Mouse (Mus musculus): ENCODE data around the gene 3830406C13Rik. TPM values are rescaled to one million over a fixed set of nuclear protein-coding genes. Genes with fewer than 3 reads are reported as not detected.
A peak's percentile ranks its signal among the peaks of the same experiment; 100 is the strongest.
"Not testable (repeated sequence)": the region's sequence is repeated elsewhere in the genome, so short reads cannot be mapped to it uniquely, and the experiment has no call there.

Gene 3830406C13Rik
- polyA plus RNA-seq (2012; rRNA removed): 10.5 and 13.5 TPM in 2 replicates

- Histone ChIP-seq H3K36me3 (ENCODE audit: control insufficient read depth, insufficient read depth, low read length) (peaks cover 3% of the 10 kb centered on the region; the same call in 1 of the 2 replicates), H3K27ac (ENCODE audit: insufficient read depth, low read depth, low read length) (peak within 1 kb of the TSS; percentile 76), H3K4me3 (ENCODE audit: insufficient read depth, low read depth, low read length) (peak within 1 kb of the TSS; percentile 91), H3K4me1 (ENCODE audit: control insufficient read depth, insufficient read depth, low read length) (no peaks in the 10 kb centered on the region), H3K27me3 (replicated peaks; ENCODE audit: control insufficient read depth, insufficient read depth, low read length) (no peaks in the 10 kb centered on the region)
- WGBS: under 1% methylated on average over 48 of the region's 48 CpGs
- peak; percentile 90 for DNase-seq
- peak; percentile 87 for TF ChIP-seq POLR2A (IDR thresholded peaks at IDR 0.05; ENCODE audit: low read depth, low read length)
- no peak for TF ChIP-seq CTCF (conservative IDR thresholded peaks at IDR 0.05; ENCODE audit: insufficient read depth, insufficient read length, low read depth, low read length)
Observed at GRCm38 (mm10) chr14:12284141-12284912, at the start of gene 3830406C13Rik. 3830406C13Rik (plus strand) TSS chr14:12284173.

DNA sequence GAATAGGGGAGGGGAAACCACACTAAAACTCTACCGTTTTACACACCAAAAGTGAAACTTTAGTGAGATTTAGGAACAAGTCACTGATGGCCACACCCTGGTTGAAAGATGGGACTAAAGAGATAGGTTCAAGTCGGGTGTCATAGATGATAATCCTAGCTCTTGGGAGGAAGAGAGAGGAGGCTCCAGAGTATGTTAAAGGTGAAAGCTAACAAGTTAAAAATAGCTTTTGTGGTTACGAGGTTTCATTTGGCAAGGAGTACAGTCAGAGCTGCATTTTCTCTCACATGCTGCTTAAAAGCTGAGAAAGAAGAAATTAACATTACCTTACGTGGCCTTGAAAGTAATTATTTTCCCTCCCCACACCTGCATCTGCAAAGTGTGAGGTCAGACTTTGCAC, 40.2 kb upstream of the 3830406C13Rik start:
- no peaks in the 10 kb centered on the region for H3K4me1 ChIP-seq (ENCODE audit: control insufficient read depth, insufficient read depth, low read length)
- no peaks in the 10 kb centered on the region for H3K27me3 ChIP-seq (replicated peaks; ENCODE audit: control insufficient read depth, insufficient read depth, low read length)
- H3K27ac ChIP-seq (ENCODE audit: insufficient read depth, low read depth, low read length): no peak overlapping the region
- H3K4me3 ChIP-seq (ENCODE audit: insufficient read depth, low read depth, low read length): no peak overlapping the region
- no peaks in the 10 kb centered on the region; the same call in 1 of the 2 replicates for H3K36me3 ChIP-seq (ENCODE audit: control insufficient read depth, insufficient read depth, low read length)
- 65% methylated on average over 4 of the region's 4 CpGs for WGBS
- TF ChIP-seq CTCF (conservative IDR thresholded peaks at IDR 0.05; ENCODE audit: insufficient read depth, insufficient read length, low read depth, low read length): no peak
- no peak for TF ChIP-seq POLR2A (IDR thresholded peaks at IDR 0.05; ENCODE audit: low read depth, low read length)
- no peak for DNase-seq

DNA sequence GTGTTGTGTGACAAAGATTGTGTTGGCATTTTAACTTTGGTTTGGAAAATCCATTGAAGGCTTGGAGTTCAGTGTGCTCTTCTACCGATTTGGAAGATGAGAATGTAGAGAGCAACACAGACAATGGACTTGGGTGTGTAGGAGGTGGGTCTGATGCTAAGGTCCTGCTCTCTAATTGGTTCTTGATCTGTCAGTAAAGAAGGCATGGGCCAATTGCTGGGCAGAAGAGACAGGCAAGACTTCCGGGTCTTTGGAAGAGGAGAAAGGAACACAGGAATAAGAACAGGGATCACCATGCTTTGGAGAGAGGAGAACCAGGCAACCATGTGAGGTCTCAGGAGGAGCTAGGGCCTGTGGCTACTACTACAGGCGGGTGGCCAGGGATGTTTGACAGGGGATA, 7.9 kb upstream of the 3830406C13Rik start:
- Histone ChIP-seq H3K27ac (ENCODE audit: insufficient read depth, low read depth, low read length) (no peak overlapping the region), H3K27me3 (replicated peaks; ENCODE audit: control insufficient read depth, insufficient read depth, low read length) (no peaks in the 10 kb centered on the region), H3K4me1 (ENCODE audit: control insufficient read depth, insufficient read depth, low read length) (no peaks in the 10 kb centered on the region), H3K4me3 (ENCODE audit: insufficient read depth, low read depth, low read length) (no peak overlapping the region), H3K36me3 (ENCODE audit: control insufficient read depth, insufficient read depth, low read length) (no peaks in the 10 kb centered on the region)
- no peak for TF ChIP-seq CTCF (conservative IDR thresholded peaks at IDR 0.05; ENCODE audit: insufficient read depth, insufficient read length, low read depth, low read length)
- no peak for TF ChIP-seq POLR2A (IDR thresholded peaks at IDR 0.05; ENCODE audit: low read depth, low read length)
- no peak for DNase-seq
- 79% methylated on average over 3 of the region's 3 CpGs for WGBS

GRCm38 (mm10) chr14:12283641-12284040, 332 bp upstream of the 3830406C13Rik start, which contains the start of gene Gm49355:
Gm49355 (plus strand) TSS chr14:12283976.
- Histone ChIP-seq H3K4me3 (ENCODE audit: insufficient read depth, low read depth, low read length) (peak within 1 kb of the TSS; percentile 91), H3K4me1 (ENCODE audit: control insufficient read depth, insufficient read depth, low read length) (no peaks in the 10 kb centered on the region), H3K27me3 (replicated peaks; ENCODE audit: control insufficient read depth, insufficient read depth, low read length) (no peaks in the 10 kb centered on the region), H3K27ac (ENCODE audit: insufficient read depth, low read depth, low read length) (peak within 1 kb of the TSS; percentile 76), H3K36me3 (ENCODE audit: control insufficient read depth, insufficient read depth, low read length) (peaks cover 3% of the 10 kb centered on the region; the same call in 1 of the 2 replicates)
- TF ChIP-seq CTCF (conservative IDR thresholded peaks at IDR 0.05; ENCODE audit: insufficient read depth, insufficient read length, low read depth, low read length): no peak
- 77% methylated on average over 6 of the region's 6 CpGs for WGBS
- no peak for DNase-seq

- not testable (repeated sequence) for H3K4me3 ChIP-seq (ENCODE audit: insufficient read depth, low read depth, low read length); H3K27me3 ChIP-seq (replicated peaks; ENCODE audit: control insufficient read depth, insufficient read depth, low read length); H3K36me3 ChIP-seq (ENCODE audit: control insufficient read depth, insufficient read depth, low read length); H3K4me1 ChIP-seq (ENCODE audit: control insufficient read depth, insufficient read depth, low read length); DNase-seq; H3K27ac ChIP-seq (ENCODE audit: insufficient read depth, low read depth, low read length)
Observed at GRCm38 (mm10) chr14:12289747-12290146, 5.8 kb downstream of the 3830406C13Rik start.

DNA sequence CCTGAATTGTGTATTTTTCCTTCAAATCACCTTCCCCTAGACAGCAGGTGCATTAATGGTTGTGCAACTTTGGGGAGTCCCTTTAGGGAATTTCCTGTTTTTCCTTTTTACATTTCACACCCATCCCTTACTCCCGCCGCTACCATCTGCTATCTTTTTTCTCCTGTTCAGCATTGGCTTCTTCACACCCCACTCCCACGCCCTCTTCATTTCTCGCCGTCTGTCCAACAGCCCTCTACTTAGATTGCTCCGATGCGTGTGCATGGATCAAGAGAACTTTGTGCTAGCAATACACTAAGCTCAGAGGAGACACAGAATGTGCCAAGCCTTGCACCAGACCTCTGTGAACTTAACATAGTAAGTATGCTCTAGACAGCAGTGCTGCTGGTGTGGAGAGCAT, 12.4 kb downstream of the 3830406C13Rik start:
- TF ChIP-seq POLR2A (IDR thresholded peaks at IDR 0.05; ENCODE audit: low read depth, low read length): no peak
- TF ChIP-seq CTCF (conservative IDR thresholded peaks at IDR 0.05; ENCODE audit: insufficient read depth, insufficient read length, low read depth, low read length): no peak
- Histone ChIP-seq H3K4me1 (ENCODE audit: control insufficient read depth, insufficient read depth, low read length) (no peaks in the 10 kb centered on the region), H3K27ac (ENCODE audit: insufficient read depth, low read depth, low read length) (no peak overlapping the region), H3K27me3 (replicated peaks; ENCODE audit: control insufficient read depth, insufficient read depth, low read length) (no peaks in the 10 kb centered on the region), H3K36me3 (ENCODE audit: control insufficient read depth, insufficient read depth, low read length) (no peaks in the 10 kb centered on the region), H3K4me3 (ENCODE audit: insufficient read depth, low read depth, low read length) (no peak overlapping the region)
- DNase-seq: no peak
- 82% methylated on average over 7 of the region's 7 CpGs for WGBS

- TF ChIP-seq POLR2A (IDR thresholded peaks at IDR 0.05; ENCODE audit: low read depth, low read length) (no peak), CTCF (conservative IDR thresholded peaks at IDR 0.05; ENCODE audit: insufficient read depth, insufficient read length, low read depth, low read length) (no peak)
- DNase-seq: no peak
Observed at GRCm38 (mm10) chr14:12299171-12299570, 15.2 kb downstream of the 3830406C13Rik start.

More at GRCm38 (mm10) chr14:12299171-12299570, 15.2 kb downstream of the 3830406C13Rik start:
- Histone ChIP-seq H3K36me3 (ENCODE audit: control insufficient read depth, insufficient read depth, low read length) (no peaks in the 10 kb centered on the region), H3K4me3 (ENCODE audit: insufficient read depth, low read depth, low read length) (no peak overlapping the region), H3K4me1 (ENCODE audit: control insufficient read depth, insufficient read depth, low read length) (no peaks in the 10 kb centered on the region), H3K27me3 (replicated peaks; ENCODE audit: control insufficient read depth, insufficient read depth, low read length) (no peaks in the 10 kb centered on the region), H3K27ac (ENCODE audit: insufficient read depth, low read depth, low read length) (no peak overlapping the region)

Data from kidney, adult 2 months (tissue).